In the genomic region with DNA sequence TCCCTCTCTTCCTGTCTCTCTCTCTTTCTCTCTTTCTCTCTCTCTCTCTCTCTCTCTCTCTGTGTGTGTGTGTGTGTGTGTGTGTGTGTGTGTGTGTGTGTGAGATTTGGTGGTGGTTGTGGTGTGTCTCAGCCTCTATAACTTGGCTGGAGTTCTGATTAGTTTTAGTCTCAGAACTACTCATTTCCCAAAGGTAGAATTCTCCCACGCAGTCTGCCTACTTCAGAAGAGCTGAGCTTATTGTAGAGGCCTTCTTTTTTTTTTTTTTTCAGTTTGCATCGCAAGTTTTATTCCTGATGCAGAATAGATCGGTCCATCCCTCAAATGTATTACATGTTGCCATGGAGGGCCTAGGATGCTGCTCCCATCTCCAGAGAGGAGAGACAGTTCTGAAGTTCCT, we compare ENCODE assay signal across 10 mouse cellular contexts.
"Had no signal": no experiment of that assay in that cellular context is flagged by ENCODE, and none has a peak within 500 bp of the region (broad histone marks: within the 10 kb centered on the region; RNA-seq: fewer than 3 reads in every experiment).

No protein-coding gene starts in this region.

- H3K4me2 ChIP-seq: limb, embryonic 15.5 days; liver, embryonic 12.5 days; lung, embryonic 14.5 days; midbrain, embryonic 12.5 days had no signal

- DNase-seq: kidney, adult 9 months; right cerebral cortex, postnatal 25 days; thymus, adult 18-20 months; thymus, postnatal 14 days had no signal

- H3K4me3 ChIP-seq: limb, embryonic 15.5 days; liver, embryonic 12.5 days; midbrain, embryonic 12.5 days had no signal

- H3K27me3 ChIP-seq: limb, embryonic 15.5 days; liver, embryonic 12.5 days; midbrain, embryonic 12.5 days had no signal

- ATAC-seq: liver, embryonic 12.5 days; midbrain, embryonic 16.5 days had no signal

- H3K36me3 ChIP-seq: liver, embryonic 12.5 days had no signal

- H3K9ac ChIP-seq: limb, embryonic 15.5 days; liver, embryonic 12.5 days; lung, embryonic 14.5 days; midbrain, embryonic 12.5 days had no signal

- H3K4me1 ChIP-seq: limb, embryonic 15.5 days; midbrain, embryonic 12.5 days had no signal

- H3K9me3 ChIP-seq: limb, embryonic 15.5 days; liver, embryonic 12.5 days; midbrain, embryonic 12.5 days had no signal

- H3K27ac ChIP-seq: liver, embryonic 12.5 days; midbrain, embryonic 12.5 days; stomach, postnatal 0 days had no signal
